Mouse (Mus musculus): ENCODE measurements around the gene Neb.

DNA sequence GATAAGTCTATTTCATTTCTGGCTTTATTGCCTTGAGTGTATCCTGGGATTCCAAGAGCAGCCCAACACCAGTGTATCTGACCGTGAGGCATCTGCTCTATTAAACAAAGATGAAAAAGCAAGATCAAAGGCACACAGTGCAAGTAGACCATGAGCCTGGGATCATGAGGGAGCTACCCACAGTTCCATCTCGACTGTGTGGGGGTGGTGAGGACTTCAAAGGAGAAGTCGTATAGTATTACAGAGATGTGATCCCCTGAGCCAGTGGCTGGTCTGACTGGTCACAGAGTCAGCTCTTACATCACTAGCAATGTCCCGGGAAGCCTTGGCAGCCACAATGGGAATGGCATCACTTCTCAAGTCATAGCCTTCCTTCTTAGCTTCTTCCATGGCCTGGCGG, 140.4 kb downstream of the Neb start:
- TF ChIP-seq POLR2A (IDR thresholded peaks at IDR 0.05; ENCODE audit: insufficient read depth, low read depth, low read length) (no peak), CTCF (IDR thresholded peaks at IDR 0.05; ENCODE audit: insufficient read depth, low read depth, low read length) (no peak)
